Mouse (Mus musculus) bone marrow macrophage, adult 2 months (primary cell): ENCODE data around the gene Plekha7.

Experiments used
- CTCF ChIP-seq: IDR thresholded peaks from 2 replicates; pipeline ENCODE4 v1.5.1; 2012; ENCODE audit warnings: low read depth, mild to moderate bottlenecking, low read length, moderate library complexity
- POLR2A ChIP-seq: IDR thresholded peaks from 2 replicates; pipeline ENCODE4 v1.6.1; 2012; ENCODE audit warnings: mild to moderate bottlenecking, low read depth, low read length, borderline replicate concordance

- TF ChIP-seq CTCF: no peak
- no peak for TF ChIP-seq POLR2A
Observed at GRCm38 (mm10) chr7:116290559-116290958, 17.6 kb downstream of the Plekha7 start.
